Mouse (Mus musculus) embryonic fibroblast, embryonic 13.5 days (primary cell): ENCODE results near the gene Nav1.

Experiments
- CTCF ChIP-seq: IDR thresholded peaks from 2 replicates; pipeline ENCODE4 v1.5.1; 2011; ENCODE audit warnings: mild to moderate bottlenecking, control low read depth, low read length, moderate library complexity, borderline replicate concordance; ENCODE audit not compliant: insufficient read depth
- POLR2A ChIP-seq: IDR thresholded peaks from 2 replicates; pipeline ENCODE4 v1.6.1; 2011; ENCODE audit warnings: low read depth, mild to moderate bottlenecking, control low read depth, low read length, moderate library complexity

GRCm38 (mm10) chr1:135422772-135423171, 184.3 kb downstream of the Nav1 start:
- no peak for TF ChIP-seq CTCF
- no peak for TF ChIP-seq POLR2A
